Mouse (Mus musculus) G1E-ER4 (cell line): ENCODE data around the gene Ercc6l2. TPM values are rescaled to one million over a fixed set of nuclear protein-coding genes. Genes with fewer than 3 reads are reported as not detected.
A peak's percentile ranks its signal among the peaks of the same experiment; 100 is the strongest.

Source experiments
- GATA1 ChIP-seq: IDR thresholded peaks from one replicate; pipeline ENCODE4 v1.8.0; 2012; ENCODE audit warnings: low read length, inconsistent platforms
- polyA plus RNA-seq: library from polyadenylated mRNA; stranded (reverse); fragments of >175 nt; gene quantifications from 2 replicates; pipeline ENCODE4 v1.2.3, GENCODE M21; 2012

Ercc6l2 gene
- polyA plus RNA-seq, 1 experiment, result 17.8 TPM

GRCm38 (mm10) chr13:63850308-63851011, 35.4 kb downstream of the Ercc6l2 start:
- no peak for TF ChIP-seq GATA1

DNA sequence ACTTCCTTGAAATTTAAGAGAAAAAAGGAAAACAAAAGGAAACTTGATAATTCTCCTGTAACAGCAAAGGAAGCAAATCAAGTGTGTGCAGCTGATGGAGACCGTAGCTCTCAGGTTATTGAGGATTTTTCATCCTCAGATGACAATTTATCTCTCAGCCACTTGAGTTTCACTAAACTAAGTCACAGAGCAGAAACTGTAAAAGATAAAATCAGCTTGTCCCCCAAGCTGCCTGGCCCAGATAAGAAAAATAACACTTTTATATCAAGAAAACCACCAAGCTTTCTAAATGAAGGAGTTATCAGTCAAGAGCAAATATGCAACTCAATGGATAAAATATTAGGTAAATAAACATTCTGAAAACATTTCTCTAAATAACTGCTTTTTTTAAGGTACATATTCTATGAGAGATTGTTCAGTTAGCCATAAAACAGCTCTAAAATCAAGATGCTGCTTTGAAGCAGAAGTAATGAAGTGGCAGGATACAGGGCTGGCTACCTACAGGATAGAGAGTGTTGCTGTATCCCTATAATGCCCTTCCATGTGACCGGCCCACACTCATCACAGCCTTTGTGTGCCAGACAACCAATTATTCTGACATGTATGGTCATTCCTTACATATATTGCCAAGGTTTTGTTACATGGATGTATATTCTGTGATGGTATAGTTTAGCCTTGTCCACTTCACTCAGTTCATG, 57.7 kb downstream of the Ercc6l2 start:
- peak; percentile 68 for TF ChIP-seq GATA1

GRCm38 (mm10) chr13:63877138-63877537, 62.1 kb downstream of the Ercc6l2 start:
- no peak for TF ChIP-seq GATA1

- no peak for TF ChIP-seq GATA1
These were observed 64.2 kb downstream of the Ercc6l2 start for GRCm38 (mm10) chr13:63879105-63879863.

DNA sequence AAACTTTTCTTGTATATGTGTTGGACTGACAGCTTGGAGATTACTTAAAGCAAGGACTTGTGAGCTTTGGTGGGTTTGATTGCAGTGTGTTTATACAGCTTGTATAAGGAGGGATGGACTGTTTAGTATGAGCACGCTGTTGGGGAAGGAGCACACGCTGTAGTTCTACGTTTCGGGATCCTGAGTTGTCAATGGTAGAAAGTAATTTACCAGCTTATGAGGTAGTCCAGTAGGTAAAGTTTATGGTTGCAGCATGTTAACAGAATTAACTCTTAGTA, 64.8 kb downstream of the Ercc6l2 start:
- TF ChIP-seq GATA1, result no peak

- TF ChIP-seq GATA1, result peak; percentile 66
These were observed 70.5 kb downstream of the Ercc6l2 start for GRCm38 (mm10) chr13:63885532-63885949.

- TF ChIP-seq GATA1, result no peak
These were observed 71.5 kb downstream of the Ercc6l2 start for GRCm38 (mm10) chr13:63886429-63887052.

DNA sequence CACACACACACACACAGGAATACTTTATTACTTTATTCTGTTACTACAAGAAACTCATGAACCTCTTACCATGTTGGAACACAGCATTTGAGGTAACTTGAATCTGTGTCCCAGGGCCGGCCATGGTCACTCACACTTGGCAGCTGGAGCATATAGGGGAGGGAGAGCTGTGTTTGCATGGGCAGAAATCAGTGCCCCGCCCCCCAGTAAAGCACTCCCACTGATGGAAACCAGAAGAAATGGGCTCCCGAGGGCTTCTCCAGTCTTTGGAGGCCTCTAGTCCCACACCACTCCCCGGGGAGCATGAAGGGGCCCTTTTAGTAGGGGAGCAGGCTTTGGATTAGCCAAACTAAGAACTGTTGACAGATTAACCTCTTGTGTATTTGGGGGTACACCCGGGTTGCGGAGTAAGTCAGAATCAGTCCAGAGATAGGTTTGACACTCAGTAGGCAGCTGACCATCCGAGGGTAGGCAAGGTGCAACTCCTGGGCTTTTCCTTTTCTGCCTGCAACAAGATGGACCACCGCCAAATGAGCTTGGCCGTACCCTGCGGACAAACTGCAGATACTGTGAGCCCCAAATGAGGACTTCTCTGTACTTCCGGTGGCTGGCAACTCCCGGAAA, 85.8 kb downstream of the Ercc6l2 start:
- no peak for TF ChIP-seq GATA1

DNA sequence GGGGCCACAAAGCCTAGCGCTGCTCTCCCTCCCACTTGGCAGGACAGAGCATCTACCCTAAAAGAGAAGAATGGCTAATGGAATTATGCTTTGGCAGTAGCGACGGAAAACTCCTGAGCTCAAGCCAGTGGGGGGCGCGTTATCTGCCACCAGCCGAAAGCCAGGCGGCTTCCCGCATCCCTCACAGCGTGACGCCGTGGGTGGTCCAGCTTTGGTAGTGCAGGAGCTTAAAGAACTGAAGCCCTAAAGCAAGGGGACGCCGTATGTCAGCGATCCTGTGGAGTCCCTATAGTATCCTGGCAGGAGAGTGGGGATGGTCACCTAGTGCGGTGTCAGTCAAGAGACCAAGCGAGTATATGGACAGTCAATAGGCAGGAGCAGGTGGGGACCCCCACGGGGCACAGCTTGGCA, 86.3 kb downstream of the Ercc6l2 start:
- TF ChIP-seq GATA1, result no peak

GRCm38 (mm10) chr13:63901714-63902597, 86.9 kb downstream of the Ercc6l2 start:
- TF ChIP-seq GATA1, result no peak

DNA sequence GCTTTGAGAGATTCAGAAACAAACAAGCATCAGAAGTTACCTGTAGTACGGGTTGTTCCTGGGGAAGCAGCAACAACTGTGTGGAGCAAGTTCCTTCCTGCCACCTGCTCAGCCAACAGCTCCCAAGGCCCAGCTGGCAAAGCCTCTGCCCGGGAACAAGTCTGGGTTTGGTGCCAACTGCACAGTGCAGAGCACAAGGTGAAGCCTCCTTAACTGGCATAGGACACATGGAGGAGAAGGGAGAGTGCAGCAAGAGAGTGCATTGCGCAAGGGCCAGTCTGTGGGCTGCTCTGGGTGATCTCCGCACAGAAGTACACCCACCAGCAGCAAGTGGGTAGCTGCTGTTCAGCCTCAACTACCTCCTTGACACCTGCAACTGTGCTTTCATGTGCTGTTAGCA, 91.5 kb downstream of the Ercc6l2 start:
- no peak for TF ChIP-seq GATA1

GRCm38 (mm10) chr13:63907437-63907836, 92.4 kb downstream of the Ercc6l2 start:
- TF ChIP-seq GATA1, result no peak

GRCm38 (mm10) chr13:63910141-63910804, 95.2 kb downstream of the Ercc6l2 start:
- no peak for TF ChIP-seq GATA1

GRCm38 (mm10) chr13:63911617-63912016, 96.6 kb downstream of the Ercc6l2 start:
- TF ChIP-seq GATA1, result no peak
